Mouse (Mus musculus) bone marrow, adult 2 months (tissue): ENCODE measurements around the gene Mpv17. TPM values are rescaled to one million over a fixed set of nuclear protein-coding genes. Genes with fewer than 3 reads are reported as not detected.

Experiments
- H3K27ac ChIP-seq: fragments of 200-500 bp; 2 replicates; pipeline ENCODE4 v1.5.1; 2012; ENCODE audit warnings: low read depth, mild to moderate bottlenecking, control low read depth, inconsistent platforms, low read length; ENCODE audit not compliant: control insufficient read depth, poor library complexity, insufficient read depth
- H3K4me1 ChIP-seq: fragments of 200-500 bp; 2 replicates; pipeline ENCODE4 v1.6.1; 2011; ENCODE audit warnings: low read length; ENCODE audit not compliant: control insufficient read depth, insufficient read depth
- H3K4me3 ChIP-seq: fragments of 200-500 bp; replicated peaks from 2 replicates; pipeline ENCODE3; 2011; ENCODE audit warnings: mild to moderate bottlenecking, low read depth, low read length, control low read depth; ENCODE audit not compliant: control insufficient read depth
- CTCF ChIP-seq: fragments of 200-500 bp; IDR thresholded peaks from 2 replicates; pipeline ENCODE4 v1.5.1; 2011; ENCODE audit warnings: low read length, control low read depth; ENCODE audit not compliant: control insufficient read depth, insufficient read depth
- POLR2A ChIP-seq: fragments of 200-500 bp; IDR thresholded peaks from 2 replicates; pipeline ENCODE4 v1.6.1; 2011; ENCODE audit warnings: low read depth, mild to moderate bottlenecking, control low read depth, low read length, borderline replicate concordance; ENCODE audit not compliant: control insufficient read depth
- WGBS: fragments of 180-500 bp; shearing (Covaris S2); methylation state at CpG from one replicate; pipeline ENCODE4 v1.1.7; 2018; 5-methylcytosine and 5-hydroxymethylcytosine counted together
- polyA plus RNA-seq: library from polyadenylated mRNA; stranded (reverse); fragments of >200 nt; gene quantifications from 2 replicates; pipeline ENCODE4 v1.2.4, GENCODE M21; 2011; ENCODE audit warnings: low replicate concordance; ENCODE audit not compliant: missing spikeins, insufficient read depth, insufficient read length

Mpv17 gene
- polyA plus RNA-seq, 1 experiment, result 14.4 TPM

DNA sequence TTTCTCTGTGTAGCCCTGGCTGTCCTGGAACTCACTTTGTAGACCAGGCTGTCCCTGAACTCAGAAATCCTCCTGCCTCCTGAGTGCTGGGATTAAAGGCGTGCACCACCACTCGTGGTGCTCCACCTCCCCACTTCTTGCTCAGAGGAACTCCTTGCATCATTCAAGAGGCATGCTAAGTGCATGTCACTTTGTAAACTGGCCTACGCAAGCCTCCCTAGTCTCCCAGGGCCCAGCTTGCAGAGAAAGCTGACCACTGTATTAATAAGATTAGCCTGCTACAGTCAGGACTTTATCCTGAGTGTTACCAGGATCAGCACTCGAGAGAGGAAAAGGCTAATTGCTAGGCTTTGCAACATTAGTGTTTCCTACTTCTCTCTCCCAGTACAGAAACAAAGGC is 14.6 kb upstream of the Mpv17 start:
- Histone ChIP-seq H3K4me1 (no peaks in the 10 kb centered on the region), H3K4me3 (no peak overlapping the region), H3K27ac (no peak overlapping the region)
- TF ChIP-seq CTCF (no peak), POLR2A (no peak)
- 87% methylated on average over 4 of the region's 4 CpGs for whole genome bisulfite sequencing

DNA sequence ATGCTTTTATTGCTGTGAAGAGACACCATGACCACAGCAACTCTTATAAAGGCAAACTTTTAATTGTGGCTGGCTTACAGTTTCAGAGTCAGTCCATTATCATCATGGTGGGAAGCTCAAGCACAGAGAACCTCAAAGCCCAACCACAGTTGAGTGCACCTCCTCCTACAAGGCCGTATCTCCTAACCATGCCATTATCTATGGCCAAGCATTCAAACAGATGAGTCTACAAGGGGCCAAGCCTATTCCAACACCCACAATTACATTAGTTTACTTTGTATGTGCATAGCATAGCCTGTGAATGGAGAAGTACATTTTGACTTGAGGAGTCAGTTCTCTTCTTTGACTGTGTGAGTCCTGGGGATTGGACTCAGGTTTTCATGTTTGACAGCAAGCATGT is 10.8 kb upstream of the Mpv17 start:
- TF ChIP-seq CTCF (no peak), POLR2A (no peak)
- 73% methylated on average over 1 of the region's 1 CpGs for WGBS
- Histone ChIP-seq H3K4me3 (no peak overlapping the region), H3K27ac (no peak overlapping the region), H3K4me1 (no peaks in the 10 kb centered on the region; the same call in 1 of the 2 replicates)

DNA sequence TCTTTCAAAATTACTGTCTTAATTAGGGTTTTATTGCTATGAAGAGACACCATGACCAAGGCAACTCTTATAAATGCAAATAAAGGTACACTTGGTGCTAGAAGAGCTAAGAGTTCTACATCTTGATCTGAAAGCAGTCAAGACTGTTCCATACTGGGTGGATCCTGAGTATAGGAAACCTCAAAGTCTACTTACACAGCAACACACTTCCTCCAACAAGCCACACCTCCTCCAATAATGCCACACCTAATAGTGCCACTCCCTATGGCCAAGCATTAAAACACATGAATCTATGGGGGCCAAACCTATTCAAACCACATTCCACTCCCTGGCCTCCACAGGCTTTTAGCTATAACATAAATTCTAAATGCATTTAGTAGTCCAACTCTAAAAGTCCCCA is 8.4 kb upstream of the Mpv17 start:
- no peak for TF ChIP-seq CTCF
- TF ChIP-seq POLR2A, result no peak
- Histone ChIP-seq H3K27ac (no peak overlapping the region), H3K4me3 (no peak overlapping the region), H3K4me1 (no peaks in the 10 kb centered on the region; the same call in 1 of the 2 replicates)

DNA sequence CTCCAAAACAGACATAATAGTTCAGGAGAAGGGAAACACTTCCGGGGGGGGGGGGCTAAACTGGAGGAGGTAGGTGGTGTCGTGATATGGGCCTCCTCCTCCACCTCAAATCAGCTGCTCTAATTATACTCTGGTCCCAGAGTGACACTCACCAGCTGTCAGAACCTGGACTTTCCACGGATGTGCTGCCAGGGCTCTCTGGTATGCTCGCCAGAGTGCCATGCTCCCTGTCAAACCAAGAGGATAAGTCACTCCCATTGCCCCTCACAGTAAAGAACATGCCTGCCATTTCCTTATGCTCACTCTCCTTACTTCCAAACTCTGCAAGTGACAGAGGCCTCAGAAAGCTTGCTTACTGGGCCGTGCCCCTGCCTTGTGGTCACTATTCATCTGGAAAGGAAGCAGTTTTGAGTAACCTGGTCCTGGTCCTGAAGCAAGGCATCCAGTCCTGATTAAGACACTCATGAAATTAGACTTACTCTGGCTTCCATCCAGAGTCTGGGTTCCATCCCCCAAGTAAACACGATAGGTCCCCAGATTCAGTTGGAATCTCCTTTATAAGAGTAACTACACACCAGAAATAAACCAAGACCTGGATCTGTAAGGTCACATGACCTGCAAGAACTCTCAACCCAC is 417 bp downstream of the Mpv17 start:
- TF ChIP-seq POLR2A (no peak), CTCF (no peak)
- H3K4me1 ChIP-seq, result peaks cover 2% of the 10 kb centered on the region
- WGBS, result 42% methylated on average over 6 of the region's 6 CpGs
- H3K4me3 ChIP-seq, result peak overlapping the region; percentile 85
- no peak overlapping the region for H3K27ac ChIP-seq

DNA sequence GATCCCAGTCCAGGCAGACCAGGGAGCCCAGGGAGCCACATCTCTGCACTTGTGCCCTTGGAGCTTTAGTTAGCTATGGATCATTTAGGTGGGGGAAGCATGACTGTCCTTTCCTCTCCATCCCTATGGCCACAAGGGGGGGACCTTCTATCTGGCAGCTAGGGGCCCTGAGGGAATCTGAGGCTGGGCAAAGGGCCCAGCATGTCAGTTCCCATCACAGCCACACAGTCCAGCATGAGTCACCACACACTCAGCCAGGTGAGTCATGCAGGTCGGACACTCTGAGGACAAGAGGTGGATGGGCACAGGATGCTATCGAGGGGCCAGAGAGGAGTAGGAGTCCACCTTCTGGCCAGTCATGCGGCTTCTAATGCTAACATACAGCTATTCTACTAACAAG is 2.3 kb downstream of the Mpv17 start:
- 79% methylated on average over 3 of the region's 3 CpGs for WGBS
- TF ChIP-seq POLR2A (no peak), CTCF (no peak)
- no peak overlapping the region for H3K27ac ChIP-seq
- no peak overlapping the region for H3K4me3 ChIP-seq
- peaks cover 2% of the 10 kb centered on the region for H3K4me1 ChIP-seq

DNA sequence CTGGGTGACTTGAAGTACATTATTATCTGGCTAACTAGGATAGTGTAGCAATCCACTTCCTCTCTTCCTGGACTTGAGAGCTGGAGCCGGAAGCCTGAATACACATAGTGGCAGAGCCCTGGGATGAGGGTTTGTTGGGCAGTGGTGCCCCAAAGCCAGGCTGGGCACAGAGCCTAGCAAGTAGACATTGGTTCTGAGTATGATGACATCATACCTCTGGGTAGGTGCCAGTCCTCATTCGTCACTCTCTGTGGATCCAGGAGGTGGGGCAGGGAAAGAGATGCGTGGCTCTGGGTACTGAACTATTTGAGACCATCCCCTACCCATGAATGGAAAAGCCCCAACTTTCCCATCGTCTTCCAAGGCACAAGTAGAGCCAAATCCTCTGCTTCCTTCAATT is 4.3 kb downstream of the Mpv17 start:
- no peak for TF ChIP-seq POLR2A
- TF ChIP-seq CTCF, result no peak
- Histone ChIP-seq H3K4me1 (peaks cover 2% of the 10 kb centered on the region), H3K4me3 (no peak overlapping the region), H3K27ac (no peak overlapping the region)
- WGBS, result 82% methylated on average over 4 of the region's 4 CpGs

DNA sequence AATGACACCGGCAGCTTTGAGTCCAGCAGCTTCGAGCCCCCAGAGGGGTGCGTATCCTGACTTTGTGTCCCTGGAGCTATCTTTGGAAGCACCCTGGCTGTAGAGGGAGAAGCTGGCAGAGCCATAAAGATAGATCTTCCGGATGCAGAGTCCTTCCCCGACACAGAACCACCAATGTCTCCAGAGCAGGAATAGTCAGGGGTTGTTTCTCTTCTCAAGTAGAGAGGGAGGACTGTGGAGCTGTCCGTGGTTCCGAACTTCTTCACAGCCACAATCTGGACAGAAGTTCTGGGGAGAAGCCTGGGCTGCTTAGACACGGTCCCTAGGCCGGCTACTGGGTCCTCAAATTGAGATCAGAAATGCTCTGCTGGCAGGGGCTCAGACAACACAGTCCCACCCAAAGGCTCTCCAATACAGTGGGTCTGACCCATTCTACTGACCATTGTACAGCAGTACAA is 15.1 kb downstream of the Mpv17 start:
- no peak overlapping the region for H3K27ac ChIP-seq
- 14% methylated on average over 9 of the region's 9 CpGs for WGBS
- H3K4me1 ChIP-seq, result no peaks in the 10 kb centered on the region; the same call in 1 of the 2 replicates
- TF ChIP-seq POLR2A (no peak), CTCF (no peak)
- H3K4me3 ChIP-seq, result no peak overlapping the region

DNA sequence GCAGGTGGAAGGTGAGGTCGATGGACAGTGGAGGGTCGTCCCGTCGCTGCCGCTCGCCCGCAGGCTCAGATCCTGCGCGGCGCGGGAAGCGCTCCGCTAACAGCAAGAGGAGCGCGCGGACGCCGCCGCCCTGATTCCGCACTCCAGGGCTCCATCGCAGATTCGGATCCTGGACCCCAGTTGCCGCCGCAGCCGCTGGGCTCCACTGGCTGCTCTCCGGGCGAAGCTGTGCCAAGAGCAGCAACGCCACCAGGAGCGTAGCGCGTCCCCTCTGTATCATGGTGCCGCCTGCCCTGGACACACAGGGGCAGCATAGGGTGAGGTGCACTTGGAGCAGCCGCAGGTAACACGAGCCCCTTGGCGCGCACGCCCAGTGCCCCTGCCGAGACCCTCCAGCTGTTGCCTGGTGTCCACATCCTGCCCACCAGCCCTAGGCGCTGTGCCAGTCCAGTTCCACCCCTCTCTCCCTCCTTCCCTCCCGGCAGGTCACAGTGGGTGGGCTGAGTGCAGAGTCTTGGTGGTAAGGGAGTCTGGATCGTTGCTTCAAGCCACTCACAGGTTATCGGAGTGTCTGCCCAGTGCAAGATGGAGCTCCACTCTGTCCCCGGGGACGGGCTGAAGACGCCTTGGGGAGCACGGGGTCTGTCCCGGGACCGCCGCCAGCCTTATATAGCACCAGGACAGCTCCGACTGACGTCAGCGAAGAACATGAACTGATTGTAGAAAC is 15.6 kb downstream of the Mpv17 start, which contains the start of gene Ucn:
Ucn (minus strand) TSS at position 589 of the 727 bp plus-strand sequence.
- Histone ChIP-seq H3K4me3 (no peak within 1 kb of the TSS), H3K4me1 (no peaks in the 10 kb centered on the region; the same call in 1 of the 2 replicates), H3K27ac (no peak within 1 kb of the TSS)
- TF ChIP-seq CTCF (no peak), POLR2A (no peak)
- WGBS, result 6% methylated on average over 52 of the region's 52 CpGs

DNA sequence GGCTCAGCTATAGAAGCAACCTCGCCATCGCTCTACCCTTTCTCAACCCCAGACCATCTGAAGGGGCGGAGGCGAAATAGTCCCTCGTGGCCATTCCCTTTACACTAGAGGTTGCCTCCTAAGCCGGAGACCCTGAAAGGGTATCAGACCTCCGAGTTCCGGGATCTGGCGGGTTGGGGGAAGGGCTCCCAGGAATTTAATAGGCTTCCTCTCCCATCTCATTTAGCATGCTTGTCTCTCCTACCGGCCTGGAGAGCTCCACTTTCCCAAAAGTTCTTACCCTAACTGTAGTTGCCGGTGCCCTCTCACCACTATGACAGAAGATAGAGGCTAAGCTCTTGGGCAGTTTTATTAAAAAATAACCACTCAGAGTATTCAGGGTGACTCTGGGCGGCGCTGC is 16.4 kb downstream of the Mpv17 start:
- Histone ChIP-seq H3K27ac (no peak overlapping the region), H3K4me1 (no peaks in the 10 kb centered on the region; the same call in 1 of the 2 replicates), H3K4me3 (no peak overlapping the region)
- 9% methylated on average over 13 of the region's 13 CpGs for WGBS
- TF ChIP-seq POLR2A (no peak), CTCF (no peak)
